Mouse (Mus musculus) ovary, postnatal 14 days (tissue): ENCODE results near the gene Armc3.

ENCODE experiments used
- DNase-seq: peaks from one replicate; pipeline ENCODE4 v3.0.0; 2022; ENCODE audit warnings: low spot score

Gene Armc3

DNA sequence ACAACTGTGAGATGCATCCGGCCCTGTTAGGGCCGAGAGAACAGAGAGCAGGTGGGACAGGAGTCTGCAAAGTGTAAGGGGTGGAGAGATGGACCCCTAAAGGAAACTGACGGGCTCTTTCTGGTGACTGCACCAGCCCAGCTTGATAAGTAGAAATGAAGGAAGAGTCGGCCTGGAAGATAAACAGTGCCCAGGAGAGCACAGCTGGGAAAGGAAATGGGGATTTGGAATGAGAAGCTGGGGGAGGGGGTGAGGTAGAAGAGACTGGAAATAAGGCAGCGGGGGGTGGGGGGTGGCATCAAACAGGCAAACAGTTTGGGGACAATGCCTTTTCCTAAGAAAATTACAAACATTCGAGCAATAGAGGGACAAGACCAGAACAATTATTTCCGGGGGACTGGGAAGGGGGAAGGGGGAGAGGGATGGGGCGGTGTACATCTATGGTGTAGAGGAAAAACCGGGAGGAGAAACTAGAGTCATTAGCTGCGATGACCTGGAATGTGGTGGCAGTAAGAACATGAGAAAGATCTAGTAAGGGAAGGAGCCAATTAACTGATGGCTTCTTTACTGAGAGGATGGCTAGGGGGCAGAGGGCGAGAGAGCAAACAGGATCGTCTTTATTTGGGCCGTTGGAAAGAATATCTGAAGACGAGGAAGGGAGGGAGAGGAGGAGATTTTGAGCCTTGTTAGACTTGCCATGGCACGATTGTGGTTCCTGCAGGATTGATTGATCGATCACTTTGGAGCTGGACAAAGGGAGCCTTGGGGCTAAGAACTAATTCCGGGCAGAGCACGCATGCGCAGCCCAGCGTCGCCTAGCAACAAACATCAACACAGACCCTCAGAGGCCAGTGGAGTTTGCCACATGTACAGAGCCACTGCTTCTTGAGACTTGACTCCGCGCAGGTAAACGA is at the start of gene Armc3:
TSS of gene Armc3 (plus strand) at position 851 of the 914 bp plus-strand sequence.
- peak; percentile 51 for DNase-seq

DNA sequence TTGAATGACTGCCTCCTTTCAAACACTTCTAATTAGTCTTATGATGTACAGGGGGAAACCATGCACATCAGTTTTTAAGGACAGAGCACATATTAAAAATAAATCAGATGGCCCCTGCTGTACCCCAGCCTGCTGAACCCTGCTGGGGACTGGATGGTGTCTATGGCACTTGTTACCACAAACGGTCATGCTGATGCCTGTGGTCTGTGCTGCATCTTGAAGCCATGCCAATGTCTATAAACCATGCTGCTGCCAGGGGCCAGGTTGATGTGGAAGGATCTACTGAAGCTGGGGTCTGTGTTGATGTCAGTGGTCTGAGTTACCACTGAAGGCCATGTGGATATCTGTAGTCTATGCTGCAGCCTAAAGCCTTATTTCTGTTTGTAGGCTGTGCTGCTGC is 46.4 kb upstream of the Armc3 start:
- no peak for DNase-seq

DNA sequence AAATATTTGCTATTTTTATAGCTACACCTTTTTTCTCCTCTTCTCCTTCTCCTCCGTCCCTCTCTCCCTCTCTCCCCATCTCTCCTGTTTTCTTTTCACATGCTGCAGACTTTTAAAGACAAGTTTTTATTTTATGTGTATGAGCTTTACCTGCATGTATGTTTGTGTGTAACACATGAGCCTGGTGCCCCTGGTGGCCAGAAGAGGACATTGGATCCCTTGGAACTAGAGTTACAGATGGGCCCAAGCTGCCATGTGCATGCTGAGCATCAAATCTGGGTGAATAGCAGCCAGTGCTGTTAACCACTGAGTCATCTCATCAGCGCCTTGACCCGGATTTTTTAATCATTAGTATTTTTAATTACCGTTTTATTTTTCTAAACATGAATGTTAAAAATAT is 42.9 kb upstream of the Armc3 start:
- DNase-seq: no peak

DNA sequence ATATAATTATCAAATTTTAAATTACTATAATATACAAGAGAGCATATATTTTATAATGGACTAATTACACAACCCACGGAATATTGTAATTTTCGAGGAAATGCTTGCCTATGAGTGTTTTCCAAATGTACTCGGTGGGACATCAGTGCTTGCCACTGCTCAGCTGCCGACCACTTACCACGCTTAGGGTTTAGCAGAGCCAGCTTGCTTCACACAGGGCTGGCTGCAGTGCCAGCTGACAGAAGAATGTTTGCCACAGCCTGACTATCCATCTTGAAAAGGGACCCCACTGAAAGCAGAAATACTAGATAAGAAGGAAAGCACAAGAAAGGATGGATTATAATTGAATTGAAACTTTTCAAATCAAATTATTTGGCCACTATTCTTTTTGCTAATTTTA is 39.6 kb upstream of the Armc3 start:
- DNase-seq: no peak

DNA sequence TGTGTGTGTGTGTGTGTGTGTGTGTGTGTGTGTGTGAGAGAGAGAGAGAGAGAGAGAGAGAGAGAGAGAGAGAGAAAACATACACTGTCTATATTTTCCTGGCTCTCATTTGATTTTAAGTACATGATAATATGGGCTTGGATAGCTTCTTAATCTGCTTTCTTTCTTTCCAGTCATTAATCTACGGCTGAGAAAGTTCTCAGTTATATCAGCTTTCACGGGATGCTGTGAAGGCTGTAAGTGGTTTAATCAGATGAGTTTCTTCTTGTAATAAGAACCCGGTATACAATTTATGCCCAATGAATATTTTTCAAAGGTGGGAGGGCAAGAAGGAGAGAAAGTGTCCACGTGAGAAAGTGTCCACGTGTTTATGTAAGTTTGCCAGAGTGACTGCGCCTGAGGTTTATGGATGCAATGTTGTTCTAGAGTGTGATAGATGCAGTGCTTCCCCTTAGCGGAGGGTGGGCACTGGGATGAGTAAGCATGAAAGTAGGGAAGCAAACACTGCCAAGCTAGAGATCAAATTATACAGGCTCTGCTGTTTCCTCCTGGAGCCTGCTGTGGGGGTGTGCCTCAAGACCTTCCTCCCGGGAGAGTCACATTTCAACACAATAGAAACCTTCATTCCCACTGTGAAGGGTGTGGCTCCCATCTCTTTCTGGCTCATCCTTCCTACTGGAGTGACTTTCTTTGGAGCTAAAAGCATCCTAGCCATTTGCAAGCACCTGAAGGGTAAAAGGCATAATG is 38.6 kb upstream of the Armc3 start:
- no peak for DNase-seq

GRCm38 (mm10) chr2:19164234-19164633 is 34.9 kb upstream of the Armc3 start:
- DNase-seq: no peak

DNA sequence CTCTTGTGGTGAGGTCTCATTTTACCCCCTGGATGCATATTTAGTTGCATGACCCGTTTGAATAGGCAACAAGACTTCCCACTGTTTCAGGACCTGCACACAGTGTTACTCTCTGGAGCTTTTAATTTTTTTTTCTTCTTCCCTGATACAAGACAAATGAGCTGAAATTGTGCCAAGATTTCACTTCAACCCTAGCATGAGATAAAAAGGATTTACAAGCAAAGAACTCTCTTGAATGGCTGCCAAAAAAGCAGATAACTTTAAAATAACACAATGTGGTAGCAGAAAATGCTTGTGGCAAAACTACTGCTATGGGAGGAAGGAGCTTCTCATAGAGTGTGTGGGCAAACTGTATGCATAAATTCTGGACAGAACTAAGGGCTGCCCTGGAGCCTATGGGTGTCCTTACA is 22.3 kb upstream of the Armc3 start:
- no peak for DNase-seq

GRCm38 (mm10) chr2:19199366-19199853 is 308 bp downstream of the Armc3 start:
- DNase-seq: no peak

DNA sequence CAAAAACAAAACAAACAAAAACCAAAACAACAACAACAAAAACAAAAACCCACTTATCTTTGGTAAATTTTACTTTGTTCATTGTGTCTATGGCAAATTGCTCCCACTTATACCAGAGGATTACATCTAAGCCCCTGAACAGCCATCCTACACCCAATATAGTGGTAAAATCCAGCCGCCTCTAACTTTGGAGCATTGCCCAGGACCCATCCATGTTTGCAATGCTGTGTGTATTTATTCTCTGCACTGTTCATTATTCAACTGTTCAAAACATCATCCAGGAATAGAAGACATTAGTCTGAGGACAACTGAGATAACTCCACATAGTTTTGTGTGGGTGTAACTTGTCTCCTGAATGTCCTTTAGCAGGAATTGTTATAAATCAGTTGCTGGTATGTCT is 1.0 kb downstream of the Armc3 start:
- DNase-seq: no peak

DNA sequence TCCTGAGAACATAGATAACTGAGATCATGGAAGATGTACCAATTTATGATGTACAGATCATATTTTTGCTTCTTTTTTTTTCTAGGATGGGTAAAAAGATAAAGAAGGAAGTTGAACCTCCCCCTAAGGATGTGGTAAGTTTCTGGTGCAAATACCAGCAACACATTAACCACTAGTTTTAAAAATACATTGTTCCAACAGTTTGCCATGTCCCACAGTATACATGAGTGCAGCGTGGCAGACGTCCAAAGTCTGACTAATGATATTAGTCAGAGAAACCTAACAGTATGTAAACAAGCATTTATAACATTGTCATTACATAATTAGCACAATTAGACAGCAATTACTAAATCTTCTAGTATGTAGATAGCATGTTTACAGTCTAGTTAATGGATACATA is 2.6 kb downstream of the Armc3 start:
- no peak for DNase-seq

- DNase-seq: no peak
Measured at GRCm38 (mm10) chr2:19234305-19234704, 35.2 kb downstream of the Armc3 start.

DNA sequence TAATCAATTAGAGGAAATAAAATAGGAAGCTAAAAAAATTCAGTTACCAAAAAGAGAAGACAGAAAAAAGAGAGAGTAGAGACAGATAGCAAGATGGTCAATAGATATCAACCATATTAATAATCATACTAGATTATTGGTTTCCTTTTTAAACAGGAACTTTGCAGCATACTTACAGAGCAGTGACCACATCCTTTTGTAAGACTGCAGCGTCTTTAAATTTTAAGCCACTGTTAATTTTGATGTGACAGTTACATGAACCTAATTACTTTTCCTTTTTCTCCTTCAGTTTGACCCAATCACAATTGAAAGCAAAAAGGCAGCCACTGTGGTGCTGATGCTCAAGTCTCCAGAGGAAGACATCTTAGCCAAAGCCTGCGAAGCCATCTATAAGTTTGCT is 36.1 kb downstream of the Armc3 start:
- no peak for DNase-seq

- no peak for DNase-seq
Measured at GRCm38 (mm10) chr2:19235614-19236013, 36.5 kb downstream of the Armc3 start.

GRCm38 (mm10) chr2:19238771-19239170 is 39.7 kb downstream of the Armc3 start:
- no peak for DNase-seq

GRCm38 (mm10) chr2:19249611-19250010 is 50.5 kb downstream of the Armc3 start:
- no peak for DNase-seq

GRCm38 (mm10) chr2:19255037-19255436 is 55.9 kb downstream of the Armc3 start:
- DNase-seq: no peak

GRCm38 (mm10) chr2:19257255-19257654 is 58.2 kb downstream of the Armc3 start:
- no peak for DNase-seq

DNA sequence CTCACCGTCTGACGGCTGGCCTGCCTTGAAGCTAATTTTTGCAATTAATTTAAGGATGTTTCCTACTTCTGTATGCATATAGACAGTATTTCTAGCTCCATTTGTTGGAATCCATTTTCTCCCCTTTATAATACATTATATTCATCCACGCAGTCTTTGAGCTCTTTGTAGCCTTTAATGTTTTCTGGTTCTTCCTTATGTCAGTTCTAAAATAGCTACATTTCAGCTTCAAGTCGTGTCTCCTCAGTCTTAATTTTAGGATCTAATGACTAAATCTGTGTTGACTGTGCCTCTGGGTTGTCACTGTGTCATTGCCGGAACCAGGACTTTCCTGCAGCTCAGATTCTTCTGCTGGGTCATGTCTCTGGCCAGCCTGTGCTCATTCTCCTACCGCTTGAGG is 61.3 kb downstream of the Armc3 start:
- no peak for DNase-seq

- DNase-seq: no peak
Measured at GRCm38 (mm10) chr2:19263375-19263774, 64.3 kb downstream of the Armc3 start.

DNA sequence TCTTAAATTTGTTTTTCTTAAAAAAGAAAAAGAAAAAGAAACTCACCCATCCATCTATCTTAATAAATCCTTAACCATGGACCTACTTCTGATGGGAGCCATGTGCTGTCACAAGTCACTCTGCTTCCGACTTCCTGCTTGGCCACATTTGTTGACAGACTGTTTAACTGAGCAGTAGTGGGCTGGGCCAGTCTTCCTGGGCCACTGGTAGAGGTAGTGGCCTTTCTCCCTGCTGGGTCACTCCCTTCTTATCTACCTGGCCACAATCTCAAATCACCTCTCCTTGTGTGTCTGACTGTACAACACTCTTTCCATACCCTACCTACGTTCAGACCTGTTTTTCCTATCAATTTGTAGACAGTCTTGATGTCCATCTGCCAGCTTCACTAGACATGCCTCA is 66.7 kb downstream of the Armc3 start:
- no peak for DNase-seq

GRCm38 (mm10) chr2:19267396-19267795 is 68.3 kb downstream of the Armc3 start:
- DNase-seq: no peak

- DNase-seq: no peak
Measured at GRCm38 (mm10) chr2:19269955-19270354, 70.9 kb downstream of the Armc3 start.

- no peak for DNase-seq
Measured at GRCm38 (mm10) chr2:19270709-19271120, 71.6 kb downstream of the Armc3 start.
